Mouse (Mus musculus) stomach, postnatal 0 days (tissue): ENCODE data around the gene Scd3.

ENCODE experiments used
- CTCF ChIP-seq: IDR thresholded peaks from 2 replicates; pipeline ENCODE4 v1.5.1; 2016; ENCODE audit warnings: antibody characterized with exemption, low read depth, mild to moderate bottlenecking, moderate library complexity
- EP300 ChIP-seq: optimal IDR thresholded peaks from 2 replicates; pipeline ENCODE3; 2016; ENCODE audit warnings: antibody characterized with exemption

DNA sequence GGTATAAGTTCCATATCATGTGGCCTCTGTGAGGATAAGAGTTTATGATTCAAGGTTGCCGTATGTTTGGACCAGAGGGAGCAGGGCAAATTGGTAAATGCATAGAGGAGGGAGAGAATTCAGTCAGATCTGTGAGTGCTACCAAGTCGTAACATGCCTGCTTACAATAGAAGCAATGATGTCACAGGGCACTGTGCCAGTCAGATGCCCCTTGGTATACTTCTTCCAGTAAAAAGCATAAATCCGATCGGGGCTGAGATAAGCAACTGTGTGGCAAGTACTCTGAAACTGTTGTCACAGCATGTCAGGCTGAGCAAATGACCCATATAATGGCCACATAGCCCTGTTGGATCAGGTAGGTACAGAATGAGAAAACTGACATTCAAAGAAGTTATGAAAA, 14.0 kb upstream of the Scd3 start:
- TF ChIP-seq CTCF (no peak), EP300 (no peak)
